Mouse (Mus musculus) megakaryocyte progenitor cell, adult 5-6 weeks (primary cell): ENCODE data around the gene Gm28305. TPM values are rescaled to one million over a fixed set of nuclear protein-coding genes. Genes with fewer than 3 reads are reported as not detected.

Experiments used
- ATAC-seq: replicated peaks from 2 replicates; pipeline ENCODE4 v1.8.0; 2016; ENCODE audit warnings: mild to moderate bottlenecking, moderate TSS enrichment, inconsistent platforms; ENCODE audit not compliant: poor library complexity
- total RNA-seq, 2 experiments: library from RNA; stranded (forward) in 1 of 2; stranded (reverse) in 1 of 2; fragments of 157-497, 149-512 nt in 1 of 2; fragments of 200-1000 nt in 1 of 2; gene quantifications; 2 replicates each; pipeline versions ENCODE4 v1.2.3 to v1.2.4; 2015 to 2017

The Gm28305 gene
- total RNA-seq (2015) (not detected in 2 replicates), total RNA-seq (2017) (not detected in 2 replicates)

GRCm38 (mm10) chr9:104040362-104040761, at the start of gene Gm28305:
Gene Gm28305, plus strand, starts transcription at chr9:104040662.
- ATAC-seq = no peak

- peak; percentile 88 for ATAC-seq
Observed at GRCm38 (mm10) chr9:103996496-103996895, 44.0 kb upstream of the Gm28305 start.

GRCm38 (mm10) chr9:104000601-104001000, 39.9 kb upstream of the Gm28305 start:
- ATAC-seq = no peak

GRCm38 (mm10) chr9:104001921-104002859, 38.3 kb upstream of the Gm28305 start, which contains the start of gene Nphp3:
Gene Nphp3, plus strand, starts transcription at chr9:104002544.
- peak; percentile 89 for ATAC-seq

- peak; percentile 56 for ATAC-seq
Observed at GRCm38 (mm10) chr9:104002913-104003330, 37.5 kb upstream of the Gm28305 start.

- ATAC-seq = no peak
Observed at GRCm38 (mm10) chr9:104014526-104014925, 25.9 kb upstream of the Gm28305 start.

GRCm38 (mm10) chr9:104021026-104021425, 19.4 kb upstream of the Gm28305 start:
- no peak for ATAC-seq

GRCm38 (mm10) chr9:104027186-104027585, 13.3 kb upstream of the Gm28305 start:
- ATAC-seq = no peak

GRCm38 (mm10) chr9:104029861-104030260, 10.6 kb upstream of the Gm28305 start:
- ATAC-seq = no peak

GRCm38 (mm10) chr9:104034231-104034630, 6.2 kb upstream of the Gm28305 start:
- no peak for ATAC-seq

GRCm38 (mm10) chr9:104034718-104035117, 5.7 kb upstream of the Gm28305 start:
- ATAC-seq = no peak

GRCm38 (mm10) chr9:104035261-104036015, 5.0 kb upstream of the Gm28305 start:
- peak; percentile 98 for ATAC-seq

- no peak for ATAC-seq
Observed at GRCm38 (mm10) chr9:104038266-104038665, 2.2 kb upstream of the Gm28305 start.

- no peak for ATAC-seq
Observed at GRCm38 (mm10) chr9:104039031-104039695, 1.3 kb upstream of the Gm28305 start.

GRCm38 (mm10) chr9:104039742-104040141, 720 bp upstream of the Gm28305 start:
- no peak for ATAC-seq

- ATAC-seq = no peak
Observed at GRCm38 (mm10) chr9:104043676-104044075, 3.2 kb downstream of the Gm28305 start.

- no peak for ATAC-seq
Observed at GRCm38 (mm10) chr9:104051028-104051427, 10.6 kb downstream of the Gm28305 start.

- peak; percentile 81 for ATAC-seq
Observed at GRCm38 (mm10) chr9:104062430-104063243, 22.2 kb downstream of the Gm28305 start, which contains the start of gene Uba5. Gene Uba5, minus strand, starts transcription at chr9:104063134.

- peak; percentile 81 for ATAC-seq
Observed at GRCm38 (mm10) chr9:104063244-104063961, 22.9 kb downstream of the Gm28305 start, which contains the start of gene Acad11. Gene Acad11, plus strand, starts transcription at chr9:104063377.
